Mouse (Mus musculus) cerebellum, adult 8-10 months (tissue): ENCODE results near the gene Sox15.
"Not testable (repeated sequence)": the region's sequence is repeated elsewhere in the genome, so short reads cannot be mapped to it uniquely, and the experiment has no call there.

Experiments used
- DNase-seq: peaks from one replicate; pipeline ENCODE4 v3.0.0; 2022

Gene Sox15

GRCm38 (mm10) chr11:69655264-69656064, at the start of gene Sox15:
Gene Sox15 (plus strand): TSS chr11:69655314.
- peak; percentile 72 for DNase-seq

- peak; percentile 90 for DNase-seq
These were observed 49.2 kb upstream of the Sox15 start, which contains the start of gene Atp1b2 for GRCm38 (mm10) chr11:69605726-69606490. Gene Atp1b2 (minus strand): TSS chr11:69605942.

- DNase-seq = no peak
These were observed 48.7 kb upstream of the Sox15 start for GRCm38 (mm10) chr11:69606491-69606795.

- no peak for DNase-seq
These were observed 48.3 kb upstream of the Sox15 start for GRCm38 (mm10) chr11:69606832-69607231.

- DNase-seq = no peak
These were observed 46.6 kb upstream of the Sox15 start for GRCm38 (mm10) chr11:69608525-69608924.

- DNase-seq = no peak
These were observed 45.7 kb upstream of the Sox15 start for GRCm38 (mm10) chr11:69609416-69609815.

GRCm38 (mm10) chr11:69610899-69611298, 44.2 kb upstream of the Sox15 start:
- no peak for DNase-seq

- peak; percentile 82 for DNase-seq
These were observed 41.4 kb upstream of the Sox15 start for GRCm38 (mm10) chr11:69613553-69614256.

GRCm38 (mm10) chr11:69614257-69614588, 40.9 kb upstream of the Sox15 start:
- DNase-seq = not testable (repeated sequence)

GRCm38 (mm10) chr11:69616781-69617180, 38.3 kb upstream of the Sox15 start:
- no peak for DNase-seq

- DNase-seq = no peak
These were observed 37.3 kb upstream of the Sox15 start, which contains the start of gene Shbg for GRCm38 (mm10) chr11:69617805-69618204. Gene Shbg (minus strand): TSS chr11:69617905.

GRCm38 (mm10) chr11:69620394-69621081, 34.6 kb upstream of the Sox15 start:
- DNase-seq = no peak

GRCm38 (mm10) chr11:69621571-69622268, 33.4 kb upstream of the Sox15 start, which contains the start of gene Sat2:
Gene Sat2 (plus strand): TSS chr11:69622024.
- peak; percentile 54 for DNase-seq

GRCm38 (mm10) chr11:69622406-69622805, 32.7 kb upstream of the Sox15 start:
- peak; percentile 61 for DNase-seq

GRCm38 (mm10) chr11:69623006-69623405, 32.1 kb upstream of the Sox15 start:
- DNase-seq = no peak

- DNase-seq = not testable (repeated sequence)
These were observed 30.8 kb upstream of the Sox15 start for GRCm38 (mm10) chr11:69624339-69624738.

GRCm38 (mm10) chr11:69628286-69628685, 26.8 kb upstream of the Sox15 start:
- DNase-seq = peak; percentile 82

- no peak for DNase-seq
These were observed 25.3 kb upstream of the Sox15 start for GRCm38 (mm10) chr11:69629802-69630201.

GRCm38 (mm10) chr11:69632284-69633089, 22.6 kb upstream of the Sox15 start, which contains the start of gene Fxr2:
Gene Fxr2 (plus strand): TSS chr11:69632990.
- peak; percentile 100 for DNase-seq

GRCm38 (mm10) chr11:69633128-69633866, 21.8 kb upstream of the Sox15 start:
- DNase-seq = peak; percentile 68
